17 mouse cellular contexts compared by ENCODE assay signal in the genomic region with DNA sequence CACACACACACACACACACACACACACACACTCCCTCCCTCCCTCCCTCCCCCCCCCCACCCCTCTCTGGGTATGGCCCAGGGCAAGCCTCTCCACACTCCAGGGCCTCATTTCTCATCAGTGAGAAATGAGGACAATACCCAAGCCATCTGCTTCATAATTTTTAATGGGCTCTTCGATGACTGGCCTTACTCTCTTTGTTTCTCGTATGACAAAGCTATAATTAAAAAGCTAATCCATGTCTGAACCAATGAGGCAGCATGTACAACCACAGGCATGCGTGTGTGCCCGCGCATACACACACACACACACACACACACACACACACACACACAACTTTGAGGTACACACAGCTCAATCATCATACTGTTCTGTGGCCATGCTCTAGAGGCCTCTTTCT. TPM values are rescaled to one million over a fixed set of nuclear protein-coding genes. Genes with fewer than 3 reads are reported as not detected.
DNase-seq lines count a peak whose midpoint lies in the region; ATAC-seq lines count a peak whose summit lies in the region.
"Had no signal": no experiment of that assay in that cellular context is flagged by ENCODE, and none has a peak within 500 bp of the region (broad histone marks: within the 10 kb centered on the region; RNA-seq: fewer than 3 reads in every experiment).

No protein-coding gene starts in this region.

- 85% methylated on average over 5 of the region's 5 CpGs for WGBS in midbrain, embryonic 11.5 days
- WGBS in midbrain, embryonic 15.5 days = 62% methylated on average over 5 of the region's 5 CpGs
- WGBS in forebrain, embryonic 12.5 days = 62% methylated on average over 5 of the region's 5 CpGs
- 41% methylated on average over 5 of the region's 5 CpGs for WGBS in hindbrain, embryonic 14.5 days
- 43% methylated on average over 5 of the region's 5 CpGs for WGBS in neural tube, embryonic 14.5 days

- H3K27ac ChIP-seq in midbrain, embryonic 11.5 days (ENCODE audit: low read depth, low read length) = no peak overlapping the region
- H3K27ac ChIP-seq in midbrain, embryonic 15.5 days = no peak overlapping the region
- peak overlapping the region; percentile 69 for H3K27ac ChIP-seq in forebrain, embryonic 12.5 days
- peak overlapping the region; percentile 48; the same call in 1 of the 2 replicates for H3K27ac ChIP-seq in hindbrain, embryonic 14.5 days
- no peak overlapping the region for H3K27ac ChIP-seq in neural tube, embryonic 14.5 days (ENCODE audit: low read depth, low read length)
- H3K27ac ChIP-seq: embryonic facial prominence, embryonic 10.5 days; liver, embryonic 14.5 days had no signal

- H3K4me2 ChIP-seq in midbrain, embryonic 11.5 days = no peak overlapping the region
- H3K4me2 ChIP-seq in midbrain, embryonic 15.5 days = no peak overlapping the region
- no peak overlapping the region for H3K4me2 ChIP-seq in forebrain, embryonic 12.5 days
- H3K4me2 ChIP-seq in hindbrain, embryonic 14.5 days (replicated peaks) = no peak overlapping the region
- H3K4me2 ChIP-seq in neural tube, embryonic 14.5 days (ENCODE audit: low read depth, low read length) = no peak overlapping the region

- no peaks in the 10 kb centered on the region; the same call in 1 of the 2 replicates for H3K27me3 ChIP-seq in midbrain, embryonic 11.5 days (ENCODE audit: control insufficient read depth, insufficient read depth, low read length)
- H3K27me3 ChIP-seq in midbrain, embryonic 15.5 days (replicated peaks) = no peaks in the 10 kb centered on the region
- no peaks in the 10 kb centered on the region for H3K27me3 ChIP-seq in forebrain, embryonic 12.5 days
- H3K27me3 ChIP-seq in hindbrain, embryonic 14.5 days (ENCODE audit: control insufficient read depth, insufficient read depth, low read length) = no peaks in the 10 kb centered on the region
- H3K27me3 ChIP-seq in neural tube, embryonic 14.5 days (ENCODE audit: control insufficient read depth, insufficient read depth, low read length) = no peaks in the 10 kb centered on the region

- H3K4me3 ChIP-seq in midbrain, embryonic 11.5 days (ENCODE audit: low read depth, low read length) = no peak overlapping the region
- H3K4me3 ChIP-seq in midbrain, embryonic 15.5 days = no peak overlapping the region
- H3K4me3 ChIP-seq in forebrain, embryonic 12.5 days (replicated peaks) = no peak overlapping the region
- H3K4me3 ChIP-seq in hindbrain, embryonic 14.5 days (replicated peaks; ENCODE audit: low read length) = no peak overlapping the region
- H3K4me3 ChIP-seq in neural tube, embryonic 14.5 days (ENCODE audit: low read depth, low read length) = no peak overlapping the region
- H3K4me3 ChIP-seq: embryonic facial prominence, embryonic 10.5 days; megakaryocyte, embryonic 14.5 days had no signal

- H3K9me3 ChIP-seq in midbrain, embryonic 11.5 days (ENCODE audit: control insufficient read depth, low read length) = no peaks in the 10 kb centered on the region
- no peaks in the 10 kb centered on the region for H3K9me3 ChIP-seq in midbrain, embryonic 15.5 days
- H3K9me3 ChIP-seq in forebrain, embryonic 12.5 days = no peaks in the 10 kb centered on the region
- no peaks in the 10 kb centered on the region for H3K9me3 ChIP-seq in hindbrain, embryonic 14.5 days (ENCODE audit: control insufficient read depth, low read length)
- H3K9me3 ChIP-seq in neural tube, embryonic 14.5 days (ENCODE audit: control insufficient read depth, low read length) = no peaks in the 10 kb centered on the region
- H3K9me3 ChIP-seq: embryonic facial prominence, embryonic 10.5 days; G1E had no signal

- no peak for DNase-seq in midbrain, embryonic 11.5 days (ENCODE audit: low spot score, missing footprints)
- no peak for DNase-seq in hindbrain, embryonic 14.5 days (ENCODE audit: low spot score)
- no peak for DNase-seq in cerebellum, postnatal 36 days
- DNase-seq in embryo, embryonic 10 days (ENCODE audit: low spot score) = no peak
- DNase-seq in adrenal gland, postnatal 10 days = no peak
- DNase-seq: adrenal gland, adult 2 months; cerebellum, adult 9-10 months; heart, adult 18-20 months; lung, postnatal 10 days; right cerebral cortex, adult 18-20 months had no signal

- H3K9ac ChIP-seq in midbrain, embryonic 11.5 days (ENCODE audit: low read length) = no peak overlapping the region
- H3K9ac ChIP-seq in midbrain, embryonic 15.5 days = no peak overlapping the region
- H3K9ac ChIP-seq in forebrain, embryonic 12.5 days = no peak overlapping the region
- no peak overlapping the region for H3K9ac ChIP-seq in hindbrain, embryonic 14.5 days
- H3K9ac ChIP-seq in neural tube, embryonic 14.5 days (replicated peaks; ENCODE audit: low read depth, low read length) = no peak overlapping the region
- H3K9ac ChIP-seq: liver, embryonic 14.5 days had no signal

- H3K4me1 ChIP-seq in midbrain, embryonic 11.5 days (ENCODE audit: control insufficient read depth, insufficient read depth, low read length) = peaks cover 20% of the 10 kb centered on the region
- peaks cover 32% of the 10 kb centered on the region for H3K4me1 ChIP-seq in midbrain, embryonic 15.5 days
- H3K4me1 ChIP-seq in forebrain, embryonic 12.5 days = peaks cover 74% of the 10 kb centered on the region
- peaks cover 18% of the 10 kb centered on the region for H3K4me1 ChIP-seq in hindbrain, embryonic 14.5 days (replicated peaks; ENCODE audit: control insufficient read depth, insufficient read depth, low read length)
- H3K4me1 ChIP-seq in neural tube, embryonic 14.5 days (ENCODE audit: control insufficient read depth, insufficient read depth, low read length) = peaks cover 11% of the 10 kb centered on the region

- ATAC-seq in midbrain, embryonic 11.5 days (ENCODE audit: low FRiP score) = peak; percentile 49
- ATAC-seq in midbrain, embryonic 15.5 days (replicated peaks) = no peak
- ATAC-seq in forebrain, embryonic 12.5 days (ENCODE audit: low FRiP score) = peak; percentile 57
- ATAC-seq in hindbrain, embryonic 14.5 days (ENCODE audit: low FRiP score) = peak; percentile 50; the same call in 1 of the 2 replicates
- ATAC-seq in neural tube, embryonic 14.5 days (ENCODE audit: low read depth) = peak; percentile 52; the same call in 1 of the 2 replicates

- no peaks in the 10 kb centered on the region for H3K36me3 ChIP-seq in midbrain, embryonic 11.5 days (ENCODE audit: control insufficient read depth, insufficient read depth, low read length)
- H3K36me3 ChIP-seq in midbrain, embryonic 15.5 days (replicated peaks) = no peaks in the 10 kb centered on the region
- H3K36me3 ChIP-seq in forebrain, embryonic 12.5 days (replicated peaks) = no peaks in the 10 kb centered on the region
- no peaks in the 10 kb centered on the region for H3K36me3 ChIP-seq in hindbrain, embryonic 14.5 days (replicated peaks; ENCODE audit: control insufficient read depth, insufficient read depth)
- H3K36me3 ChIP-seq in neural tube, embryonic 14.5 days (ENCODE audit: control insufficient read depth, insufficient read depth, low read length) = no peaks in the 10 kb centered on the region
- H3K36me3 ChIP-seq: embryonic facial prominence, embryonic 10.5 days had no signal

RNA-seq across cellular contexts. Expression of gene Ccdc88c, which starts 23.9 kb away (rescaled TPM):
- 11.0 TPM in 2 replicates for polyA plus RNA-seq in midbrain, embryonic 11.5 days (2014; fragmentation: Nextera tagmentation; extraction: Ambion mirVana)
- 14.6 and 15.8 TPM in 2 replicates for polyA plus RNA-seq in midbrain, embryonic 15.5 days (2015; fragmentation: Nextera tagmentation; extraction: Ambion mirVana)
- polyA plus RNA-seq in forebrain, embryonic 12.5 days (2016; fragmentation: Nextera tagmentation; extraction: Ambion mirVana) = 28.8 and 30.4 TPM in 2 replicates
- 11.1 and 13.3 TPM in 2 replicates for polyA plus RNA-seq in hindbrain, embryonic 14.5 days (2014; fragmentation: Nextera tagmentation; extraction: Ambion mirVana)
- 13.6 and 14.6 TPM in 2 replicates for polyA plus RNA-seq in neural tube, embryonic 14.5 days (2014; fragmentation: Nextera tagmentation; extraction: Ambion mirVana)
- 10 to 100 TPM in 1 of 2 experiments, 1 to 10 TPM in 1; 9.2 to 16.4 TPM for total RNA-seq in adrenal gland, postnatal 10 days (2021)

Comparison
In these comparisons a context has a peak if more than half of its experiments do, and no peak if none do; other contexts are left out.
1. H3K27ac ChIP-seq: peak in forebrain, embryonic 12.5 days (single experiment) and hindbrain, embryonic 14.5 days (single experiment); none in midbrain, embryonic 11.5 days (single experiment), midbrain, embryonic 15.5 days (single experiment) and neural tube, embryonic 14.5 days (single experiment).